Mouse (Mus musculus) kidney, adult 8-10 months (tissue): ENCODE data around the gene Map4k5.

Source experiments
- DNase-seq, 2 experiments: peaks; one replicate each; pipeline ENCODE4 v3.0.0; 2022

Gene Map4k5

GRCm38 (mm10) chr12:69783247-69784025 is 109.6 kb downstream of the Map4k5 start:
- peak; percentile 84 to 90 for DNase-seq

- peak; percentile 94 to 97 for DNase-seq
These were observed 110.9 kb downstream of the Map4k5 start for GRCm38 (mm10) chr12:69781935-69782650.

GRCm38 (mm10) chr12:69781480-69781879 is 111.5 kb downstream of the Map4k5 start:
- peak; percentile 52 to 59 for DNase-seq

- peak in 1 of 2 experiments; percentile 77 for DNase-seq
These were observed 115.0 kb downstream of the Map4k5 start for GRCm38 (mm10) chr12:69777957-69778356.

GRCm38 (mm10) chr12:69777341-69777730 is 115.7 kb downstream of the Map4k5 start:
- DNase-seq = no peak

- peak; percentile 73 to 74 for DNase-seq
These were observed 116.2 kb downstream of the Map4k5 start for GRCm38 (mm10) chr12:69776607-69777340.

- DNase-seq = no peak
These were observed 124.2 kb downstream of the Map4k5 start for GRCm38 (mm10) chr12:69768841-69769240.

GRCm38 (mm10) chr12:69767476-69768258 is 125.3 kb downstream of the Map4k5 start:
- no peak for DNase-seq

GRCm38 (mm10) chr12:69766185-69766904 is 126.7 kb downstream of the Map4k5 start:
- DNase-seq = peak; percentile 81 to 83

- DNase-seq = peak in 1 of 2 experiments; percentile 52
These were observed 127.5 kb downstream of the Map4k5 start for GRCm38 (mm10) chr12:69765543-69765942.

GRCm38 (mm10) chr12:69761603-69762002 is 131.4 kb downstream of the Map4k5 start:
- DNase-seq = no peak

- no peak for DNase-seq
These were observed 132.1 kb downstream of the Map4k5 start for GRCm38 (mm10) chr12:69760743-69761406.

- DNase-seq = no peak
These were observed 133.0 kb downstream of the Map4k5 start for GRCm38 (mm10) chr12:69760014-69760413.

- no peak for DNase-seq
These were observed 133.6 kb downstream of the Map4k5 start for GRCm38 (mm10) chr12:69759267-69759885.

- DNase-seq = peak in 1 of 2 experiments; percentile 56
These were observed 134.5 kb downstream of the Map4k5 start for GRCm38 (mm10) chr12:69758221-69759185.

- DNase-seq = peak; percentile 80 to 83
These were observed 135.4 kb downstream of the Map4k5 start for GRCm38 (mm10) chr12:69757418-69758141.

- no peak for DNase-seq
These were observed 137.0 kb downstream of the Map4k5 start for GRCm38 (mm10) chr12:69756015-69756414.

- DNase-seq = no peak
These were observed 139.1 kb downstream of the Map4k5 start for GRCm38 (mm10) chr12:69753936-69754335.
